Mouse (Mus musculus): ENCODE measurements at regions not wholly inside any gene's neighbourhood (a gene's known extent, or its start where the extent isn't known, plus 50 kb on each side); places are given as distances from the start of the nearest gene placed in this dataset.

GRCm38 (mm10) chr5:99787239-99787638 lies 58.4 kb upstream of the Rasgef1b start:
- no peak for TF ChIP-seq CTCF (IDR thresholded peaks at IDR 0.05; ENCODE audit: borderline replicate concordance, insufficient read depth, low read depth, low read length)
- no peak for TF ChIP-seq POLR2A (IDR thresholded peaks at IDR 0.05; ENCODE audit: borderline replicate concordance, insufficient read depth, low read length)

All from cerebellum, adult 2 months (tissue).